Mouse (Mus musculus): Measurements from ENCODE around the gene Me1.

DNA sequence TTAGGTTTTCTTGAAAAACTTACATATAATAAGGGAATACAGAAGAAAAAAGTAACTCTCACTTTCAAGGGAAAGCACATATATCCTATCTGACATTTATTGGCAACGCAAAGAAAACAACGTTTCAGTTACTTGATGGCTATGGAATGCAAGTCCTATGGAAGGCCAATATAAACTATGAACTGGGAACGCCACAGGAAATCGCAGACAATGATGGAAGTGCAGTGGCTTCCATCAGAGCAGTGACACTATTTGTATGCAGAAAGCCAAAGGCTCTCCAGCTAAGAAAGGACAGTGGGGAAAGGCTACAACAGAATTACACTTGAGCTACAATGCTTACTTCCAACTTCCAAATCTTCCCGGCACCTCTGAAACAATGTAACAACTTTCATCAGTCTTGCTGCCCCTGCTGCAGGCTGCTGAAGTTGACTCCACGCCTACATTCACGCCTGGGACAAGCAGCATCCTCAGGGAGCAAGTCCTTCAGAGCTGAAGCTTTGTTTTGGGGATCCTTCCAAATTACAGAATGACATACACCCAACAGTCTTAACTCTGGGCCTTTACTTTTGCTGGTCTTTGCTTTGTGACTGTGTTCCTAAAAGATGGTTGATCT is 28.5 kb downstream of the Me1 start:
- TF ChIP-seq EP300 (optimal IDR thresholded peaks at IDR 0.05) (no peak), CTCF (IDR thresholded peaks at IDR 0.05; ENCODE audit: low read depth) (no peak)

All from stomach, postnatal 0 days (tissue).